Mouse (Mus musculus) layer of hippocampus, adult 8-10 months (tissue): ENCODE data around the gene Llcfc1. TPM values are rescaled to one million over a fixed set of nuclear protein-coding genes. Genes with fewer than 3 reads are reported as not detected.

Experiments
- DNase-seq, 2 experiments: peaks; one replicate each; pipeline ENCODE4 v3.0.0; 2022; ENCODE audit warnings: low spot score in 2 of 2
- total RNA-seq, 4 experiments: library from RNA; stranded (reverse); gene quantifications; 2 replicates each; pipeline ENCODE4 v1.2.4; 2022

The Llcfc1 gene
- total RNA-seq, 4 experiments from 2014 or later: not detected

DNA sequence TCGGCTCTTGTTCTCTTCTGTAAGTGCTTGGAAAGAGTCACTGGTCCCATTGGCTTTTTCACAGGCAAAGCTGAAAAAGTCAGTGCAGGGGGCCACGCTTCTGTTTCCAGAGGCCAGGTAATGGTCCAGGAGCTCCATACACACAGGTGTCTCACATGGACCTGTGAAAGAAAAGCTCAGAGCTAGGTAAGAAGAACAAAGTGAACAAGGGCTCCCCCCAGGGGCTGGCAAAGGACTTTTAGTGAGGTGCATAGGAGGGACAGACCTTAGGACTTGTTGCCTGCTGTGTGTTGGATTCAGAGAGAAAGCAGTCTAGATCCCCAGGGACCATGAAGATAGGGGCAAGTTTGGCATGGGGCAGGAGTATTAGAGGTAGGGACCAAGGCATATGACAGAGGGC lies 18.7 kb downstream of the Llcfc1 start:
- DNase-seq: no peak

DNA sequence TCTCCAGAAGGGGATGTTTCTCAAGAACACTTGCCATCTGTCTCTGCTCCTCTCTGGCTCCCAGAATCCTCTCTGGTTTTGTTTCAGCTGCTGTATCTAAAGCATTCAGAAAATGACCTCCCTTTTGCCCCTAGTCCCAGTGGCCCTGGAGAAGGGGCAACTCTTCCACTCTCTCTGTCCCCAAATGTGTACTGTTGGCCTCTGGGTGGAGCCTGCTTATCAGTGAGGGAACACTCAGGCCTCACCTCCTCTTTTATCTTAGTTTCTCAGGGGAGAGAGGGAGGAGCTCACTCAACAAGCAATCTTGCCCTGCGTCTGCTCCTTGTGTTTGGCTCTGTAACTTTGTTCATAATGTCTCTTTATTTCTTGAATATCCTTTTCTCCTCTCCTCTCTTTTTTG lies 19.9 kb downstream of the Llcfc1 start, which contains the start of gene Kel:
Kel (minus strand) TSS at position 217 of the 400 bp plus-strand sequence.
- no peak for DNase-seq

DNA sequence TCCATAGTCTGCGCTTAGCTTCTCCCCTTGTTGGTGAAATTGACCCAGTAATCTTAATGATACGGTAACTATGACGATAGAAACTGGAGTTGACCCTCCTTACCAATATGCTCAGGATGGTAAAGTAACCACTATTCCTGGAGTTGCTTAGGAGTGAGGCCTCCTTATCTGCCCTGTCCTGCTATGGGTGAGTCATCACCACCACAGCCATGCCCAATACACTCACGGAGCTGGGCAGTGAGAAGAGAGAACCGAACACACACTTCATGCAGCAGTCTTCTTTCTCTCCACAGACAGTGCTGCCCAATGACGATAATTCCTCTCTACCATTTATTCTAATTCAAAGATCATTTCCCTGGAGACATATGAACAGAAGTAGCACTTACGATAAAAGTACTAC lies 22.0 kb downstream of the Llcfc1 start:
- DNase-seq: no peak

DNA sequence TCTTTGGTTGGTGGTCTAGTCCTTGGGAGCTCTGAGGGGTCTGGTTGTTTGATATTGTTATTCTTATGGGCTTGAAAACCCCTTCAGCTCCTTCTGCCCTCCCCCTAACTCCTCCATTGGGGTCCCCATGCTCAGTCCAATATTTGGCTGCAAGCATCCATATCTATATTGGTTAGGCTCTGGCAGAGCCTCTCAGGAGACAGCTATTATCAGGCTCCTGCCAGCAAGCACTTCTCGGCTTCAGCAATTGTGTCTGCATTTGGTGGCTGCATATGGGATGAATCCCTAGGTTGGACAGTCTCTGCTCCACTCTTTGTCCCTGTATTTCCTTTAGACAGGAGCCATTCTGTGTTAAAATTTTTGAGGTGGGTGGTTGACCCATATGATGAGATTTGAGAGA lies 26.1 kb downstream of the Llcfc1 start:
- DNase-seq: no peak

DNA sequence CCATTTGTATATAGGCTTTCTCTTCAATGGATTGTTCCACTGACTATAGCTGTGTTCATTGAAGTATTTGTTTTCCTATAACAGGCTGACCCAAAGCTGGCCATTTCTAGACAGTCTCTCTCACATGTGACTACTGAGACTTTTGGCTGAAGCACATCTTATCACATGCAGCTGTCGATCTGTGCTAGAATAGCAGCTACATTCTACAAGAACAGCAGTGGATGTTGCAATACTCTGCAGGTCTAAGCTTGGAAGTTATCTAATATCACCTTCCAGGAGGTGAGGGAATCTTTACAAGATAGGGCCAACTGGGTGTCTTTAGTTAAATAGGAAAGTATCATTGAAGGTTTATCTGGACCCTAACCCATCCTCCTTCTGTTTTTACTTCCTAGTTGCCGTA lies 37.2 kb downstream of the Llcfc1 start:
- no peak for DNase-seq

DNA sequence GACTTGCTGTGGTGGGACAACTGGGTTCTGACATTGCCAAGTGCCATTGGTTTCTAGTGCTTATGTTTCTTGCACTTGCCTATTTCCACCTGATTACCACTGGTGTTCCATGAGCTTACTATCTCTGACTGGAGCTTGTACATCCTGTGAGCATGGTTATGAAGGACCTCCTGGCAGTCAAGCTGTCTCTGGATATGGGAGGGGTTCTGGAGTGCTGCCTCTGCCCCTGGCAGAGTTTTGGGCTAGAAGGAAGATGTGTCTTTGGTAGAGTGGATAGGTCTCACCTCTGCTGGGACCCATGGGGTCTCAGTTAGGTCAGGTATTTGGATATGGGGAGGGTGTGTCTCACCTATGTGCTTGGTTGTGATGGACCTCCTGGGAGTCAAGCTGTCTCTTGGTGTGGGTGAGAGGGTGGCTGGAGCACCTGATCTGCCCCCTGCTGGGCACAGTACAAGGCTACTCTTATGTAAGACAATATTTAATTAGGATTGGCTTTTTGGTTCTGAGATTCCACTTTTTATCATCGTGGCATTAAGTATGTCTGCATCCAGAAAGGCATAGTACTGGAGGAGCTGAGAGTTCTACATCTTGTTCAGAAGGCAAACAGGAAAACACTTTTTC lies 43.9 kb downstream of the Llcfc1 start:
- DNase-seq: no peak

DNA sequence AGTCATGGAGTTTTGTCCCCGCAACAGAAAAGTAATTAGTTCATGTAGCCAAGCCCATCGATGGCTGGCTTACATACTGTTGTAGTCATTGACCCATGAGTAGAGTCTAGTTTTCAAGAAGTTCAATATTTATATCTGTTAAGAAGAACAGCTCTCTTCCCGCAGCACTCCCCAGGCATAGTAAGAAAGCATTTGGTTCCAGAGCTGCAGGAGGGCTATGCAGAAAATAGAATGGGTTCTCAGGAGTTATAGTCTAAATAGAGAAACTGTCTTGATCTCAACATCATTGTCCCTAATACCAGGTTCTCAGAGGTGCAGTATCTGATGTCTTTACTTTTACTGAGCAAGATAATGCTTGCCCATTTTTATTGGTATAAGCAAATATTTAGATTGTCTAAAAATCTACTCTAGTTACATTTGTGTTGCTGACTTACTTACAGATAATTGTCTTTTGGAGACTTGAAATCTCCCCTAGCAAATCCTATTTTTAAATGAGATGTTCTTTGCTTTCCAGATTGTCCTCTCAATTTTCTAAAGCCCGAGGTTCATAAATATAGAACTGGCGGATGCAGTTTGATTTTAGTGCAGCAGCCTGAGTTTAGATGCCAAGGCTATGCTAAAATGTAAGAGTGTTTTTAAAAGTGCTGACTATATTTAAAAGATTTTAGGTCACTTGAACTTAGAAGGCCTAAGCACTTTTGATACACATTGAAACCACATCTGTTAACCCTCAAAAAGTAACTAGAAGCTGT lies 50.7 kb downstream of the Llcfc1 start:
- DNase-seq: no peak

Other genes with a start within 250 kb of the Llcfc1 start
- gene Gm10334, start 238.3 kb upstream of the Llcfc1 start, total RNA-seq: not detected
- not detected for gene Prss1, start 225.5 kb upstream of the Llcfc1 start, total RNA-seq
- gene Prss2, start 162.6 kb upstream of the Llcfc1 start, total RNA-seq: not detected
- 10 to 100 TPM; 75.3 to 83.9 (median 78.7) TPM for gene Ephb6, start 78.9 kb upstream of the Llcfc1 start, total RNA-seq
- 1 to 10 TPM; 1.4 to 2.7 (median 1.9) TPM for gene Trpv6, start 48.0 kb upstream of the Llcfc1 start, total RNA-seq
- gene Trpv5, start 3.7 kb upstream of the Llcfc1 start, total RNA-seq: not detected
- gene Kel, start 19.9 kb downstream of the Llcfc1 start, total RNA-seq: not detected
- not detected for gene Olfr459, start 90.7 kb downstream of the Llcfc1 start, total RNA-seq
- gene Pip, start 163.1 kb downstream of the Llcfc1 start, total RNA-seq: not detected
- gene Sval2, start 168.6 kb downstream of the Llcfc1 start, total RNA-seq: not detected